Mouse (Mus musculus) limb, embryonic 12.5 days (tissue): Measurements from ENCODE around the gene Ttf2. TPM values are rescaled to one million over a fixed set of nuclear protein-coding genes. Genes with fewer than 3 reads are reported as not detected.

Source experiments
- ATAC-seq: fragments of 200-750 bp; cut with Nextera tagmentation; 2 replicates; pipeline ENCODE4 v1.8.0; 2017; ENCODE audit warnings: low read depth, moderate TSS enrichment; ENCODE audit not compliant: insufficient number of reproducible peaks, insufficient read depth, low FRiP score, low TSS enrichment
- H3K27ac ChIP-seq: fragments of 300-500 bp; sonication (generic); 2 replicates; pipeline ENCODE4 v1.5.1; 2016; ENCODE audit warnings: mild to moderate bottlenecking, moderate library complexity
- H3K27me3 ChIP-seq: fragments of 300-500 bp; sonication (generic); 2 replicates; pipeline ENCODE4 v1.6.1; 2016; ENCODE audit warnings: mild to moderate bottlenecking, moderate library complexity
- H3K36me3 ChIP-seq: fragments of 300-500 bp; sonication (generic); 2 replicates; pipeline ENCODE4 v1.6.1; 2016; ENCODE audit warnings: mild to moderate bottlenecking, moderate library complexity
- H3K4me1 ChIP-seq: fragments of 300-500 bp; sonication (generic); replicated peaks from 2 replicates; pipeline ENCODE4 v1.6.1; 2016
- H3K4me2 ChIP-seq: fragments of 300-500 bp; sonication (generic); 2 replicates; pipeline ENCODE4 v1.6.1; 2016; ENCODE audit warnings: mild to moderate bottlenecking, moderate library complexity
- H3K4me3 ChIP-seq: fragments of 300-500 bp; sonication (generic); replicated peaks from 2 replicates; pipeline ENCODE4 v1.5.1; 2016; ENCODE audit warnings: mild to moderate bottlenecking
- H3K9ac ChIP-seq: fragments of 300-500 bp; sonication (generic); replicated peaks from 2 replicates; pipeline ENCODE4 v1.6.1; 2016; ENCODE audit warnings: mild to moderate bottlenecking, moderate library complexity
- H3K9me3 ChIP-seq: fragments of 300-500 bp; sonication (generic); 2 replicates; pipeline ENCODE4 v1.6.1; 2016; ENCODE audit warnings: mild to moderate bottlenecking, moderate library complexity
- WGBS: fragments of 180-500 bp; shearing (Covaris S2); methylation state at CpG from one replicate; pipeline ENCODE4 v1.1.7; 2016; 5-methylcytosine and 5-hydroxymethylcytosine counted together
- polyA plus RNA-seq: library from polyadenylated mRNA; unstranded; fragments of >200 nt; fragmentation: Nextera tagmentation; extraction: Ambion mirVana; gene quantifications from 2 replicates; pipeline ENCODE4 v1.2.1, GENCODE M21; 2016

The Ttf2 gene
- polyA plus RNA-seq, 1 experiment from 2014 or later: 25.5 TPM

DNA sequence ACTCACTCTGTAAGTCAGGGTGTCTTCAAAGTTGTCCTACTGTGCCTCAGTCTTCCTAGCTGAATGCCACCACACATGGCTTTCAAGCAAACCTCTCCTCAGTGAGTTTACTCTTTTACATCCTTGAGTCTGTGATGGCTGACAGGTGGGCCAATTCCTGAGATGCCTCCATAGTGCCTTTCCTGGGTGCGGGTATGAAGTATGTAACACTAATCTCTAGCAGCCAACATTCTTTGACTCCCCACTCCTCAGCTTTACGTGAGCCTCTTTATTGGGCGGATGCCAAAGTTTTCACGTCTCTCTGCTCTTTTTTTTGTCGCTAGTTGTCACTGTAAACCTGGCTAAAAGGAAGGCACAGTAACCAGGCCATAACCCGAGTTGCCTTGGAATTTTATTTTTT is 35.9 kb upstream of the Ttf2 start:
- no peak for ATAC-seq
- H3K9ac ChIP-seq: no peak overlapping the region
- 72% methylated on average over 6 of the region's 6 CpGs for WGBS
- H3K4me1 ChIP-seq: no peaks in the 10 kb centered on the region
- no peaks in the 10 kb centered on the region for H3K36me3 ChIP-seq
- no peak overlapping the region for H3K4me2 ChIP-seq
- H3K27me3 ChIP-seq: no peaks in the 10 kb centered on the region
- H3K4me3 ChIP-seq: no peak overlapping the region
- no peaks in the 10 kb centered on the region for H3K9me3 ChIP-seq
- no peak overlapping the region for H3K27ac ChIP-seq

DNA sequence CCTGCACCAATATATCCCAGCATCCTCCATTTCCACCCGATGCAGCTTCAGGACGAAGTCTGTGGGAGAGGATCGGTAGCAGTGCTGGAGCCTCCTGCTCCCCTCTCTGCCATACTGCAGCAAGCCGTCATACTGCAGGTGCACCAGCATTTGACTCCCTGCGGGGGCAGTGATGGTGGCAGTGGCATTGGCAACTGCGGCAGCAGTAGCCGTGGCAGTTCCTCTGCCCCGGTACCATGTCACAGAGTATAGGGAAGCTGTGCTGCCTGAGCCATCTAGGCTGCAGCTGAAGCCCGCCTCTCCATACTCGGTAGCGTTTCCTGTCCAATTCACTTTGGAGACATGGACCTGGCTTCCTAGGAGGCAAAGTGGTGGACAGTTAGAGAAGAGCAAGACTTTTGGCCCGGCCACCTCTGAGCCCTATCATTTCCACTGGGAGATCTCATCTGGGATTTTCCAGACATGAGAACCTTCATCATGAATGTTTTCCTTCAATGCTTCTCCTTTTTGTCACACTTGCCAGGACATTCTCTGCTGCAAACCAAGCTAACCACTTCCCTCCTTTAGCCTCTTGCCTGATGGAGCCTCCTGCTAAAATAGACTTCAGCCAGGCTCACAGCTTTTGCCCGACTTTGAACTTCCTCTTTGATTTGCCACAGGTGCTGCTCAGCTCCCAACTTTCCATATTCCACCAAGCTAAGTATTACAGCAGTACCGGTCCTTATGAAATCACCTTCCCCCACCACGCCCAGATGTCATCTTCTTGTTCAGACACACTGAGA is 34.3 kb upstream of the Ttf2 start:
- WGBS: 85% methylated on average over 15 of the region's 15 CpGs
- no peak overlapping the region for H3K4me3 ChIP-seq
- H3K9me3 ChIP-seq: no peaks in the 10 kb centered on the region
- H3K4me2 ChIP-seq: no peak overlapping the region
- no peaks in the 10 kb centered on the region for H3K27me3 ChIP-seq
- H3K36me3 ChIP-seq: no peaks in the 10 kb centered on the region
- no peak overlapping the region for H3K9ac ChIP-seq
- no peak for ATAC-seq
- 0 out of 2 replicates have a peak, but pooled peaks cover 3% of the 10 kb centered on the region for H3K4me1 ChIP-seq
- H3K27ac ChIP-seq: no peak overlapping the region

DNA sequence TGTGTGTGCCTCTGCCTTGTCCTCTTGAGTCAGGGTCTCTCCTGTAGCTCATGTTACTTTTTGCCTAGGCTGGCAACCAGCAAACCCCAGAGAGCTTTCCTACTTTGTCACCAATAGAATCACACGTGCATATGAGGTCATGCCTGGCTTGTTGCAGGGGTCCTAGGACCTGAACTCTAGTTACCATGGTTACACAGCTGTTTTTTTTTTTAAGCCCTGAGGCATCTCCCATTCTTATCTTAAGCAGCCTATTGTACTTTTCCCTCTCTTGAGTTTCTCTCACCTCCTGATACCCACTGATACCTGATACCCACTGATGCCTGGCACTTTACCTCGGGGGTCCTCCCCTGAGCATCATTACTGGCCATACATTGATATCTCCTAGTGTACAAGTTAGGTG is 30.3 kb upstream of the Ttf2 start:
- Histone ChIP-seq H3K9me3 (no peaks in the 10 kb centered on the region), H3K36me3 (no peaks in the 10 kb centered on the region), H3K4me1 (0 out of 2 replicates have a peak, but pooled peaks cover 4% of the 10 kb centered on the region), H3K9ac (no peak overlapping the region), H3K27ac (no peak overlapping the region), H3K27me3 (no peaks in the 10 kb centered on the region), H3K4me3 (no peak overlapping the region), H3K4me2 (no peak overlapping the region)
- ATAC-seq: no peak
- 52% methylated on average over 2 of the region's 2 CpGs for WGBS

DNA sequence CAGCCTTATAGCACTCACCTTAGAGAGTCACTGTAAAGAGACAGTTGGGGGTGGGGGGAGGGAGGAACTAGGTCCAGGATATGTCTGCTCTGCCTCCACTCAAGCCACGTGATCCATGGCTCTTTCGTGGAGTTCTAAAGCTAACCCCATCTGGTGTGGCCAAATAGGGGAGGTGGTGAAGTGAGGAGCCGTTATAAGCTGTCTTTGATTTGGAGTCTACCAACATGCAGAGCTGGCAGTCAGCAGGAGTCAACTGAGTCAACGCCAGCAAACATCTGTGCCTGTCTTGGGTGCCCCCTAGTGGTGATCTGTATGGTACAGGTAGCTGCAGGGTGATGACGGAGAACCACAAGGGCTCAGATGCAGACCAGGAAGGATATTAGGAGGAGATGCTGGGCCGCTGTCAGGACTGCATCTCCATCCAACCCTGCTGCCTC is 29.5 kb upstream of the Ttf2 start:
- Histone ChIP-seq H3K4me1 (0 out of 2 replicates have a peak, but pooled peaks cover 4% of the 10 kb centered on the region), H3K9me3 (no peaks in the 10 kb centered on the region), H3K4me3 (no peak overlapping the region), H3K4me2 (no peak overlapping the region), H3K36me3 (no peaks in the 10 kb centered on the region), H3K27ac (no peak overlapping the region), H3K27me3 (no peaks in the 10 kb centered on the region), H3K9ac (no peak overlapping the region)
- ATAC-seq: no peak; the same call in 1 of the 2 replicates
- WGBS: 14% methylated on average over 6 of the region's 6 CpGs

DNA sequence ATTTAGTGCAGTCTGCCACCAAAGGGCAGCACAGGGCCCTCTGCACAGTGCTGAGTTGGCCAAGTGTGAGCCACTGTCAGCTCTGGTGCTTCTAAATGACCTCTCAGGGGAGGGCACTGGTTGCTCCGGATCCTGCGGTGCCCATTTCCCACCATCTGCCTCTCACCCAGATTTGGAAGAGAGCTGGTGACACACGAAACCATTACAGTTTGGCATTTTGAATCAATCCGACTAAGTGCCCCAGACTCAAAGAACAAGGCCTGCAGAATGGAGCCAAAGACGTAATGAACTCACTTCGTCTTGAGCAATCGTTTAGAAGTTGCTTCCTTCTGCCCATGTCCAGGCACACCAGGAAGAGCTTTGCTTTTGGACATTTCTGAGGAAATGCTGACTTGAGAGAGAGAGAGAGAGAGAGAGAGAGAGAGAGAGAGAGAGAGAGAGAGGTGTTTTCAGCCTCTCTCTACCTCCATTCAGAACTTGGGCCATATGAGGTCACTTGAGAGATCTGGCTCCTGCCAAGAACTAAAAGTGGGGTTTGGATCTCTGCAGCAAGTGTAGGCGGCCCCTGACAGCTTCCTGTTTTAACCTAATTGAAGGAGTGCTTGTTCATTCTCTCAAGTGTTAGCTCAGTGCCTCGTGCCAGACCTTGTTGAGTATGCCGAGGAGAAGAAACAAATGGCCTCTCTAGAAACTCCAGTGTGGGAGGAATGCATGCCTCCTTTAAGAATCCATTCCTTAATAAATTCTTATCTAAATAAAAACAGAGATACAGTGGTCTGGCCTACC is 28.5 kb upstream of the Ttf2 start:
- H3K27ac ChIP-seq: no peak overlapping the region
- H3K4me1 ChIP-seq: 0 out of 2 replicates have a peak, but pooled peaks cover 4% of the 10 kb centered on the region
- H3K9me3 ChIP-seq: no peaks in the 10 kb centered on the region
- no peak overlapping the region for H3K4me2 ChIP-seq
- no peaks in the 10 kb centered on the region for H3K36me3 ChIP-seq
- H3K9ac ChIP-seq: no peak overlapping the region
- WGBS: 74% methylated on average over 10 of the region's 10 CpGs
- no peak overlapping the region for H3K4me3 ChIP-seq
- no peak for ATAC-seq
- H3K27me3 ChIP-seq: no peaks in the 10 kb centered on the region

DNA sequence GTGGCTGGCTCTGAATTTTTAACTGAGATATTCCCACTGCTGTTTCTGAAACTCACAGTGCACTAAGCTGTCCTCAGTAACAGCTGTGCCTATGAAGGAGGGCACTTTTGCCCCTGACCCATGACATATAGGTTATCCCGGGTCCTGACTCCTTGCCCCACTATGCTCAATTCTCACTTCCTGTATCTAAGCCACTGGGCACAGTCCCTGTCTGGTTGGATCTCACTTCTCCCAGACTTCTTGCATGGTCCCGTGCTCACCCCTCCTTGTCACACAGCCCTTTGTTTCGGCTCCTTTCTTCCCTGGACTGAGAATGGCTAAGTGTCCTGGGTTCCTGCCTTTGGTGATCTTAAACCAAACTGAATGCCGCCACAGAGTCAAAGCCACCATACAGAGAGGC is 24.8 kb upstream of the Ttf2 start:
- no peak overlapping the region for H3K4me3 ChIP-seq
- no peak overlapping the region for H3K4me2 ChIP-seq
- H3K9me3 ChIP-seq: no peaks in the 10 kb centered on the region
- H3K4me1 ChIP-seq: 0 out of 2 replicates have a peak, but pooled peaks cover 4% of the 10 kb centered on the region
- WGBS: 87% methylated on average over 4 of the region's 4 CpGs
- H3K27me3 ChIP-seq: no peaks in the 10 kb centered on the region
- H3K36me3 ChIP-seq: no peaks in the 10 kb centered on the region
- H3K27ac ChIP-seq: no peak overlapping the region
- H3K9ac ChIP-seq: no peak overlapping the region
- ATAC-seq: no peak

DNA sequence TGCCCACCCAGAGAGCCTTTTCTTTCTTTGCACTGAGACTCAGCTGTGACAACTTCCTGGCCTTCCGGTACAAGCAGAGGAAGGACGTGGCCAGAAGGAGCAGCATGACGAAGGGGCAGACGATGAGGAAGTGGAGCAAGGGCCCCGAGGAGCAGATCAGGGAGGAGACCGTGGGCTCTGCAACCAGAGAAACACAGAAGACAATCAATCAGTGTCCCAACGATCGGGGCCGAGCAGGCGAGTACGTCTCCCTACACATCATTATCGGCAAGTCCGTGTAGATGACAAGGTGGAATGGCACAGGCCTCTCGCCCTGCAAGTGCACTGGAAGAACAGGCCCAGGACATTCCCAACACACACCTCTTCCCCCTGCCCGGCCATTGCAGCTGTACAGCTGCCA is 24.3 kb upstream of the Ttf2 start:
- no peak overlapping the region for H3K9ac ChIP-seq
- H3K4me3 ChIP-seq: no peak overlapping the region
- no peaks in the 10 kb centered on the region for H3K27me3 ChIP-seq
- no peaks in the 10 kb centered on the region for H3K9me3 ChIP-seq
- 54% methylated on average over 15 of the region's 15 CpGs for WGBS
- H3K4me1 ChIP-seq: 0 out of 2 replicates have a peak, but pooled peaks cover under 1% of the 10 kb centered on the region
- no peaks in the 10 kb centered on the region for H3K36me3 ChIP-seq
- no peak overlapping the region for H3K27ac ChIP-seq
- no peak overlapping the region for H3K4me2 ChIP-seq
- no peak for ATAC-seq

DNA sequence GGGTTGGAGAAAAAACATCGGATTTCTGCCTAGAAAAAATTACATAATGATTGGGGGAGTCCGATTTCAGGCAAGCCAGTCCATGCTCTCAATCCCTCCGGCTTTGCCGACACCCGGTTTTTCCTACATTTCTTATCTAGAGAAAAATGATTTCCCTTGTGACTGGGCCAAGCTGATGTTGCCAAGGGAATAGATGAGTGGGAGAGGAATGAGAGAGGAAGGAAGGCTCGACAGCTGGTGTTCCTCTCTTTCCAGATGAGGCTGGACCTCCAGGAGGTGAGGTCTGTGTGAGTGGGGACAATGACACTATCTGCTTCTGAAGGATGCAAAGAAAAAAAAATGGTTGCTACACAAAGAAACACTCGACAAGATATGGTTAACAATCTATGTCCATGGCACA is 23.7 kb upstream of the Ttf2 start:
- no peak overlapping the region for H3K9ac ChIP-seq
- H3K36me3 ChIP-seq: no peaks in the 10 kb centered on the region
- no peak overlapping the region for H3K27ac ChIP-seq
- 81% methylated on average over 7 of the region's 7 CpGs for WGBS
- no peak overlapping the region for H3K4me2 ChIP-seq
- H3K4me1 ChIP-seq: no peaks in the 10 kb centered on the region
- no peaks in the 10 kb centered on the region for H3K27me3 ChIP-seq
- no peak for ATAC-seq
- H3K4me3 ChIP-seq: no peak overlapping the region
- H3K9me3 ChIP-seq: no peaks in the 10 kb centered on the region

DNA sequence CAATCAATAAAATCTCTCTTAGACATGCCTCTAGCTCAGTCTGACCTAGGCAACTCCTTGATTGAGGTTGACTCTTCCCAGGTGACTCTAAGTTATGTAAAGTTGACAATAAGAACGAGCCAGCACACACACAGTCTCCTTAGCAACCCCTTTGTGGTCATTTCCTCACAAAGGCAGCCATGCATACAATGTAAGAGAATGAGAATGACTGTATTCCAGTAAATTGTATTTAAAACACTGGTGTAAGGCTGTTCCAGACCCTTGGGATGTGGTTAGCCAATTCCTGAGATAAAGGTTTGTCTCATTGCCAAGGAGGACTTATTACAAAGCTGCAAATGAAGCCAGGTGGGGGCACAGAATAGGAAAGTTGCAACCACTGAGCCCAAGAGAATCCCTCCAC is 20.8 kb upstream of the Ttf2 start:
- Histone ChIP-seq H3K36me3 (no peaks in the 10 kb centered on the region), H3K4me2 (no peak overlapping the region), H3K27ac (no peak overlapping the region), H3K4me3 (no peak overlapping the region), H3K9me3 (no peaks in the 10 kb centered on the region), H3K4me1 (no peaks in the 10 kb centered on the region), H3K9ac (no peak overlapping the region), H3K27me3 (no peaks in the 10 kb centered on the region)
- ATAC-seq: no peak
- 67% methylated on average over 1 of the region's 1 CpGs for WGBS

DNA sequence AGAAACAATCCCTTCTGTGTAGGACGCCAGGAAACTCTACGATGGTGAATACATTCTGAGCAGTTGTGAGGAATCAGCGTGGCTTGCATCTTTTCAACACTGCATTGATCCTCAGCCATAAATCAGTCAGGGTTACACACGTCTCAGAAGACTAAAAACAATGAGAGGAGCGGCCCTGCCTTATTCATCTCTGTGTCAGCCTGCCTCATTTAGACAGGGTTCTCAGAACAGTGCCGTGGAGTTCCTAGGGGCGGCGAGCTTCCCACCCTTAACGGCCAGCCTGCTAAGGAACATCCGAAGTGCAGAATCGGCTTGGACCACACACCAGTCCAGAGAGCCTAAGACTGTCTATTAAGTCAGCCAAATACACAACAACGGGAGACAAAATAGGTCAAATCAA is 20.0 kb upstream of the Ttf2 start:
- H3K36me3 ChIP-seq: no peaks in the 10 kb centered on the region
- H3K4me2 ChIP-seq: no peak overlapping the region
- no peak for ATAC-seq
- no peaks in the 10 kb centered on the region for H3K9me3 ChIP-seq
- H3K27me3 ChIP-seq: no peaks in the 10 kb centered on the region
- H3K4me3 ChIP-seq: no peak overlapping the region
- WGBS: 54% methylated on average over 12 of the region's 12 CpGs
- H3K9ac ChIP-seq: no peak overlapping the region
- no peaks in the 10 kb centered on the region for H3K4me1 ChIP-seq
- H3K27ac ChIP-seq: no peak overlapping the region

DNA sequence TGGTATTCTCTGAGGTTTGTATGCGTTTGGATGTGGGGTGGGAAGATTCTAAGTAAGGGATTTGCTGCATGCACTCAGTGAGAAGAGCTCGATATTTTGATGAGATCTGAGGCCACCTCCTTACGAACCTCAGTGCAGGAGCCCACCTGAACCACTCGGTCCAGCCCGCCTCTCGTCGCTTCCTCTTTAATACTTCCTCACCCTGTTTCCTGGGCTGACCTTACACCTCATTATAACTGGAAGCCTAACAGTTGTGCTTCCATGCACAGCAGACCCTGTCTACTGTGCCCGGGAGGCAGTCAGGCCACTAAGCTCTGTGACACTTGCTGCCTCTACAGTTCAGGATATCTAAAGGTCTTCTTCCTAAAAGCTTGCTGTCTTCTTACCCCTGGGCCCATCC is 9.8 kb upstream of the Ttf2 start:
- Histone ChIP-seq H3K4me3 (no peak overlapping the region), H3K9ac (no peak overlapping the region), H3K4me2 (no peak overlapping the region), H3K27me3 (no peaks in the 10 kb centered on the region; the same call in 1 of the 2 replicates), H3K9me3 (no peaks in the 10 kb centered on the region), H3K36me3 (no peaks in the 10 kb centered on the region), H3K4me1 (no peaks in the 10 kb centered on the region), H3K27ac (no peak overlapping the region)
- 79% methylated on average over 8 of the region's 8 CpGs for WGBS
- ATAC-seq: no peak
